Mouse (Mus musculus) CH12.LX (cell line): ENCODE results near the gene Sf3b2. TPM values are rescaled to one million over a fixed set of nuclear protein-coding genes. Genes with fewer than 3 reads are reported as not detected.

Source experiments
- DNase-seq: peaks from one replicate; pipeline ENCODE4 v3.0.0-alpha.2; 2013; ENCODE audit errors: extremely low read depth
- H3K27ac ChIP-seq: 2 replicates; pipeline ENCODE4 v1.5.1; 2012; ENCODE audit warnings: low read depth, mild to moderate bottlenecking, control low read depth, moderate library complexity; ENCODE audit not compliant: insufficient read depth
- H3K27me3 ChIP-seq: replicated peaks from 2 replicates; pipeline ENCODE3; 2012; ENCODE audit warnings: inconsistent platforms
- H3K36me3 ChIP-seq, 2 experiments: replicated peaks in 1 of 2; 2 replicates each; pipeline versions ENCODE3 to v1.6.1; 2012; ENCODE audit warnings: inconsistent platforms in 1 of 2, low read length in 1 of 2, mild to moderate bottlenecking in 1 of 2, mixed read lengths in 1 of 2, moderate library complexity in 1 of 2; ENCODE audit not compliant: control insufficient read depth in 1 of 2, insufficient read depth in 1 of 2
- H3K4me1 ChIP-seq, 2 experiments: 2 replicates each; pipeline ENCODE4 v1.6.1; 2012; ENCODE audit warnings: inconsistent platforms in 1 of 2, moderate library complexity in 1 of 2; ENCODE audit not compliant: insufficient read depth in 2 of 2, control insufficient read depth in 1 of 2
- H3K4me2 ChIP-seq: 2 replicates; pipeline ENCODE4 v1.6.1; 2012; ENCODE audit warnings: low read depth, mild to moderate bottlenecking, control low read depth; ENCODE audit not compliant: poor library complexity, insufficient read depth, severe bottlenecking
- H3K4me3 ChIP-seq, 3 experiments: fragments of 150-350 bp in 1 of 3; sonication (generic) in 1 of 3; replicated peaks in 1 of 3; 2 replicates each; pipeline versions ENCODE3 to v1.5.1; 2011 to 2012; ENCODE audit warnings: low read depth in 2 of 3, low read length in 2 of 3, mild to moderate bottlenecking in 2 of 3, moderate library complexity in 2 of 3, control low read depth in 1 of 3, improper control_type of control experiment in 1 of 3, inconsistent platforms in 1 of 3, mixed read lengths in 1 of 3; ENCODE audit not compliant: poor library complexity in 1 of 3
- H3K79me2 ChIP-seq: replicated peaks from 2 replicates; pipeline ENCODE4 v1.6.1; 2012; ENCODE audit warnings: mild to moderate bottlenecking, moderate library complexity; ENCODE audit not compliant: control insufficient read depth, poor library complexity, insufficient read depth, severe bottlenecking; ENCODE audit errors: extremely low read depth
- H3K9ac ChIP-seq: 2 replicates; pipeline ENCODE4 v1.6.1; 2012; ENCODE audit warnings: low read depth, mild to moderate bottlenecking, control low read depth, moderate library complexity; ENCODE audit not compliant: insufficient read depth
- H3K9me3 ChIP-seq: replicated peaks from 2 replicates; pipeline ENCODE3; 2012; ENCODE audit warnings: low read length, inconsistent platforms, mixed read lengths
- BHLHE40 ChIP-seq: IDR thresholded peaks from 2 replicates; pipeline ENCODE4 v1.6.1; 2011; ENCODE audit warnings: mild to moderate bottlenecking, low read depth, low read length, improper control_type of control experiment
- CHD1 ChIP-seq: IDR thresholded peaks from 2 replicates; pipeline ENCODE4 v1.6.1; 2012; ENCODE audit warnings: low read depth, low read length, improper control_type of control experiment, inconsistent platforms
- CHD2 ChIP-seq: IDR thresholded peaks from 2 replicates; pipeline ENCODE4 v1.6.1; 2011; ENCODE audit warnings: low read length, improper control_type of control experiment
- E2F4 ChIP-seq: IDR thresholded peaks from 2 replicates; pipeline ENCODE4 v1.6.1; 2011; ENCODE audit warnings: low read depth, low read length, improper control_type of control experiment; ENCODE audit not compliant: insufficient replicate concordance
- ELF1 ChIP-seq: IDR thresholded peaks from 2 replicates; pipeline ENCODE4 v1.6.1; 2014; ENCODE audit warnings: low read depth, mild to moderate bottlenecking, inconsistent platforms, low read length, improper control_type of control experiment
- GABPA ChIP-seq: IDR thresholded peaks from 2 replicates; pipeline ENCODE4 v1.6.1; 2012; ENCODE audit warnings: low read depth, low read length, improper control_type of control experiment, inconsistent platforms; ENCODE audit not compliant: insufficient replicate concordance
- HCFC1 ChIP-seq: IDR thresholded peaks from 2 replicates; pipeline ENCODE4 v1.6.1; 2012; ENCODE audit warnings: low read depth, mild to moderate bottlenecking, inconsistent platforms, low read length, improper control_type of control experiment
- IRF4 ChIP-seq: IDR thresholded peaks from 2 replicates; pipeline ENCODE4 v1.6.1; 2014; ENCODE audit warnings: low read depth, mild to moderate bottlenecking, inconsistent platforms, low read length, improper control_type of control experiment
- JUN ChIP-seq: IDR thresholded peaks from 2 replicates; pipeline ENCODE4 v1.6.1; 2011; ENCODE audit warnings: low read depth, mild to moderate bottlenecking, low read length, improper control_type of control experiment, moderate library complexity; ENCODE audit not compliant: insufficient read depth
- JUND ChIP-seq: conservative IDR thresholded peaks from 2 replicates; pipeline ENCODE4 v1.6.1; 2011; ENCODE audit warnings: low read depth, low read length, improper control_type of control experiment
- KAT2A ChIP-seq: IDR thresholded peaks from 2 replicates; pipeline ENCODE4 v1.6.1; 2012; ENCODE audit warnings: low read length, improper control_type of control experiment, inconsistent platforms; ENCODE audit not compliant: insufficient replicate concordance
- MAX ChIP-seq: IDR thresholded peaks from 2 replicates; pipeline ENCODE4 v1.6.1; 2011; ENCODE audit warnings: low read length, improper control_type of control experiment
- MAZ ChIP-seq: IDR thresholded peaks from 2 replicates; pipeline ENCODE4 v1.6.1; 2012; ENCODE audit warnings: low read depth, mild to moderate bottlenecking, inconsistent platforms, low read length, improper control_type of control experiment, moderate library complexity
- MEF2A ChIP-seq: IDR thresholded peaks from 2 replicates; pipeline ENCODE4 v1.6.1; 2014; ENCODE audit warnings: low read depth, mild to moderate bottlenecking, inconsistent platforms, low read length, improper control_type of control experiment, borderline replicate concordance
- MXI1 ChIP-seq: IDR thresholded peaks from 2 replicates; pipeline ENCODE4 v1.6.1; 2011; ENCODE audit warnings: mild to moderate bottlenecking, low read depth, low read length, improper control_type of control experiment
- MYC ChIP-seq: IDR thresholded peaks from 2 replicates; pipeline ENCODE4 v1.6.1; 2011; ENCODE audit warnings: low read depth, mild to moderate bottlenecking, improper control_type of control experiment, low read length
- NRF1 ChIP-seq: IDR thresholded peaks from 2 replicates; pipeline ENCODE4 v1.6.1; 2014; ENCODE audit warnings: low read depth, mild to moderate bottlenecking, inconsistent platforms, low read length, improper control_type of control experiment, moderate library complexity
- POLR2A ChIP-seq: IDR thresholded peaks from 2 replicates; pipeline ENCODE4 v1.6.1; 2011; ENCODE audit warnings: low read depth, mild to moderate bottlenecking, improper control_type of control experiment, low read length
- RCOR1 ChIP-seq: conservative IDR thresholded peaks from 2 replicates; pipeline ENCODE4 v1.6.1; 2012; ENCODE audit warnings: low read depth, mild to moderate bottlenecking, inconsistent platforms, low read length, improper control_type of control experiment
- SIN3A ChIP-seq: IDR thresholded peaks from 2 replicates; pipeline ENCODE4 v1.6.1; 2012; ENCODE audit warnings: low read length, improper control_type of control experiment, inconsistent platforms
- SMC3 ChIP-seq: IDR thresholded peaks from 2 replicates; pipeline ENCODE4 v1.6.1; 2011; ENCODE audit warnings: low read depth, low read length, improper control_type of control experiment
- TCF12 ChIP-seq: IDR thresholded peaks from 2 replicates; pipeline ENCODE4 v1.6.1; 2014; ENCODE audit warnings: low read depth, mild to moderate bottlenecking, inconsistent platforms, low read length, improper control_type of control experiment
- UBTF ChIP-seq: IDR thresholded peaks from 2 replicates; pipeline ENCODE4 v1.6.1; 2012; ENCODE audit warnings: low read depth, mild to moderate bottlenecking, inconsistent platforms, low read length, improper control_type of control experiment, moderate library complexity
- USF2 ChIP-seq: conservative IDR thresholded peaks from 2 replicates; pipeline ENCODE4 v1.6.1; 2011; ENCODE audit warnings: low read depth, low read length, improper control_type of control experiment
- ZKSCAN1 ChIP-seq: IDR thresholded peaks from 2 replicates; pipeline ENCODE4 v1.6.1; 2012; ENCODE audit warnings: low read depth, inconsistent platforms, low read length, improper control_type of control experiment, borderline replicate concordance
- ZMIZ1 ChIP-seq: IDR thresholded peaks from 2 replicates; pipeline ENCODE4 v1.6.1; 2012; ENCODE audit warnings: low read depth, mild to moderate bottlenecking, inconsistent platforms, low read length, improper control_type of control experiment
- dilution Hi-C: fragments of 300-500 bp; cut with MboI; formaldehyde crosslinking; loops from 2 replicates; pipeline ENCODE4 v1.14.3; 2020; ENCODE audit warnings: low sequenced_read_pairs; ENCODE audit not compliant: extremely low pct_unique_long_range_greater_than_20kb, extremely low pct_ligation_motif_present
- in situ Hi-C: fragments of 300-500 bp; cut with MboI; formaldehyde crosslinking; loops from 3 replicates; pipeline ENCODE4 v1.14.3; 2019; ENCODE audit warnings: low sequenced_read_pairs, low pct_ligation_motif_present, low pct_unique_long_range_greater_than_20kb, mixed read lengths
- polyA plus RNA-seq: library from polyadenylated mRNA; unstranded; fragments of >175 nt; gene quantifications from 2 replicates; pipeline ENCODE4 v1.2.1, GENCODE M21; 2012; ENCODE audit warnings: low read depth; ENCODE audit not compliant: insufficient read length
- total RNA-seq, 2 experiments: library from RNA; depleted of rRNA; stranded (reverse); fragments of 300-350 nt in 1 of 2; fragments of >200 nt in 1 of 2; gene quantifications; 2 replicates each; pipeline ENCODE4 v1.2.3; 2012 to 2014

Gene Sf3b2
- total and polyA plus RNA-seq, 3 experiments = 161 to 238 (median 191) TPM

DNA sequence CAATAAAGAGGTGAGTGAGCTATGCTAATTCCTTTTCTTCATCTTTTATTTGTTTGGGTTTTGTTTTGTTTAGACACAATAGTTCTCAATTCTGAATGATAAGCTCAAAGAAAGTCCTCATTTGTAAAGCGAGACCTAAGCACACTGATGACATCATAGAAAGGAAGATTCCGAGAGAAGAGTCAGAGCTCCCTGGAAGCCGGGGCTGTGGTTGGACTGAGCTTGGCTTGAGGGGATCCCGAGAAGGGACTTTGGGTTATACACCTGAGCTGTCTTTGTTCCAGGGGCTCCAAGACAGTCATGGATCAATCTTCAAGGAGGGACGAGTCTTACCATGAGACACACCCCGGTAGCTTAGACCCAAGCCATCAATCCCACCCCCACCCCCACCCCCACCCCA, 40.2 kb upstream of the Sf3b2 start, which contains the start of gene Catsper1:
TSS of gene Catsper1 (plus strand) at position 301 of the 400 bp plus-strand sequence.
- no peak within 1 kb of the TSS for H3K4me3 ChIP-seq
- no peak within 1 kb of the TSS for H3K9ac ChIP-seq
- no peaks in the 10 kb centered on the region for H3K9me3 ChIP-seq
- H3K36me3 ChIP-seq = no peaks in the 10 kb centered on the region
- DNase-seq = no peak
- no peak within 1 kb of the TSS for H3K4me2 ChIP-seq
- no peak within 1 kb of the TSS for H3K27ac ChIP-seq
- H3K27me3 ChIP-seq = no peaks in the 10 kb centered on the region
- TF ChIP-seq MYC = no peak
- no peak for TF ChIP-seq CHD2
- TF ChIP-seq BHLHE40 = no peak
- TF ChIP-seq IRF4 = no peak
- no peak for TF ChIP-seq ELF1
- TF ChIP-seq SMC3 = no peak
- TF ChIP-seq GABPA = no peak
- no peak for TF ChIP-seq JUN
- TF ChIP-seq HCFC1 = no peak
- TF ChIP-seq SIN3A = no peak
- TF ChIP-seq MXI1 = no peak
- TF ChIP-seq MAX = no peak
- no peak for TF ChIP-seq NRF1
- no peak for TF ChIP-seq RCOR1
- no peak for TF ChIP-seq JUND
- TF ChIP-seq MAZ = no peak
- no peak for TF ChIP-seq POLR2A
- no peak for TF ChIP-seq MEF2A
- no peak for TF ChIP-seq CHD1
- TF ChIP-seq, all 38 proteins: peak for 0
- in situ Hi-C loops = loop anchor here (5.0 kb wide), 2 partner anchors 33 to 67 kb away; partner anchors contain the start of gene Tsga10ip
- dilution Hi-C loops = no loop called here
- peaks cover 3 to 4% of the 10 kb centered on the region in 2 experiments; a peak in 2 of 4 replicates for H3K4me1 ChIP-seq
- no peaks in the 10 kb centered on the region for H3K79me2 ChIP-seq

DNA sequence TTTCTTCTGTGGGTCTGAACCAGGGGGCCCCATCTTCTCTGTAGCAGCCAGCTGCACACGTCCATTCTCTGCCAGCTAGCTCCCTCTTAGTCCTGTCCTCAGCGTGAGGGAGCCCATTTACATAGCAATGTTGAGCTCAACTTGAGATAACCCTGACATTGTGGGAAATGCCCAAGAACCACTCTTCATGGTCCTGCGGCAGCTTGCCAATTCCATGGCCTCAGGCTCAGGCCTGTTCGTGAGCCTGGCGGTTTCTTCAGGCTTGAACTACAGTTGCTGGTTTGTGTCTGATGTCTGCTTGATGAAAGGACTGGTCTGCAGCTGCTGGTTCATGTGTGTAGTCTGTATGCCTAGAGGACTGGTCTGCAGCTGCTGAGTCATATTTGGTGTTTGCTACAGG, 39.5 kb upstream of the Sf3b2 start:
- no peak for DNase-seq
- H3K9me3 ChIP-seq = no peaks in the 10 kb centered on the region
- in situ Hi-C loops = loop anchor here (5.0 kb wide), 2 partner anchors 32 to 68 kb away; partner anchors contain the start of gene Tsga10ip
- TF ChIP-seq JUND = no peak
- TF ChIP-seq SMC3 = no peak
- no peak for TF ChIP-seq ZKSCAN1
- no peak for TF ChIP-seq KAT2A
- no peak for TF ChIP-seq E2F4
- TF ChIP-seq JUN = no peak
- no peak for TF ChIP-seq NRF1
- TF ChIP-seq MAZ = no peak
- TF ChIP-seq USF2 = no peak
- TF ChIP-seq ZMIZ1 = no peak
- TF ChIP-seq RCOR1 = no peak
- no peak for TF ChIP-seq HCFC1
- TF ChIP-seq MXI1 = no peak
- TF ChIP-seq POLR2A = no peak
- TF ChIP-seq TCF12 = no peak
- TF ChIP-seq SIN3A = no peak
- TF ChIP-seq UBTF = no peak
- TF ChIP-seq CHD2 = no peak
- TF ChIP-seq, all 38 proteins: peak for 0
- Histone ChIP-seq H3K4me1 (peaks cover 3 to 4% of the 10 kb centered on the region in 2 experiments; a peak in 2 of 4 replicates), H3K4me2 (no peak overlapping the region), H3K9ac (no peak overlapping the region), H3K4me3 (no peak overlapping the region), H3K27ac (no peak overlapping the region), H3K36me3 (no peaks in the 10 kb centered on the region), H3K79me2 (no peaks in the 10 kb centered on the region), H3K27me3 (no peaks in the 10 kb centered on the region)
- dilution Hi-C loops = no loop called here
